Mouse (Mus musculus) neural tube, embryonic 13.5 days (tissue): ENCODE results near the gene Olfr963. TPM values are rescaled to one million over a fixed set of nuclear protein-coding genes. Genes with fewer than 3 reads are reported as not detected.

ENCODE experiments used
- ATAC-seq: fragments of 200-750 bp; cut with Nextera tagmentation; 2 replicates; pipeline ENCODE4 v1.8.0; 2017; ENCODE audit warnings: low read depth, mild to moderate bottlenecking, moderate TSS enrichment, moderate library complexity
- H3K27ac ChIP-seq: fragments of 300-500 bp; sonication (generic); replicated peaks from 2 replicates; pipeline ENCODE4 v1.5.1; 2015; ENCODE audit warnings: moderate library complexity, mild to moderate bottlenecking, inconsistent platforms
- H3K27me3 ChIP-seq: fragments of 300-500 bp; sonication (generic); 2 replicates; pipeline ENCODE4 v1.6.1; 2015; ENCODE audit warnings: mild to moderate bottlenecking, inconsistent platforms
- H3K36me3 ChIP-seq: fragments of 300-500 bp; sonication (generic); 2 replicates; pipeline ENCODE4 v1.6.1; 2015; ENCODE audit warnings: mild to moderate bottlenecking, inconsistent platforms
- H3K4me1 ChIP-seq: fragments of 300-500 bp; sonication (generic); replicated peaks from 2 replicates; pipeline ENCODE4 v1.6.1; 2015; ENCODE audit warnings: inconsistent platforms
- H3K4me2 ChIP-seq: fragments of 300-500 bp; sonication (generic); 2 replicates; pipeline ENCODE4 v1.6.1; 2015; ENCODE audit warnings: inconsistent platforms, mild to moderate bottlenecking, moderate library complexity
- H3K4me3 ChIP-seq: fragments of 300-500 bp; sonication (generic); 2 replicates; pipeline ENCODE4 v1.5.1; 2015; ENCODE audit warnings: mild to moderate bottlenecking, inconsistent platforms
- H3K9ac ChIP-seq: fragments of 300-500 bp; sonication (generic); 2 replicates; pipeline ENCODE4 v1.6.1; 2015; ENCODE audit warnings: moderate library complexity, mild to moderate bottlenecking, inconsistent platforms
- H3K9me3 ChIP-seq: fragments of 300-500 bp; sonication (generic); 2 replicates; pipeline ENCODE4 v1.6.1; 2016; ENCODE audit warnings: inconsistent platforms
- WGBS: fragments of 180-500 bp; shearing (Covaris S2); methylation state at CpG from one replicate; pipeline ENCODE4 v1.1.7; 2015; 5-methylcytosine and 5-hydroxymethylcytosine counted together
- polyA plus RNA-seq: library from polyadenylated mRNA; unstranded; fragments of >200 nt; fragmentation: Nextera tagmentation; extraction: Ambion mirVana; gene quantifications from 2 replicates; pipeline ENCODE4 v1.2.1, GENCODE M21; 2015

Olfr963 gene
- polyA plus RNA-seq, result not detected in 2 replicates

DNA sequence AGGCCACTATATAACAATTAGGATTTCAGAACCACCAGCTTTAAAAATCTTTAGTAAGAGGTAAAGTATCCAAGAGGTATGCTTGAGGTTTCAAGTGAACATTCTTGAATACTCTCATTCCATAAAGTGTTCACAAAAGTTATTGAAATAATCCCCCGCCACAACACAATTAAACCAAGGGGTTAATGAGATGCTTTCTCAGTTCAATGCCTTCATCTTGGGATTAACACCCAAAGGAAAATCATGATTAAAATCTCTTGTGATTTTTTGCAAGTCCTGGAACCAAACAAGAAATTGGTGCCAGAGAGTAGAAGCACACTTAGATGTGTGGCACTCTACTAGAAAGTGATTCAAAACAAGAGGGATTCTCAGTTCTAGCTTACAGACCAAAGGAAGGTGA, at the start of gene Olfr963:
TSS of gene Olfr963 (plus strand) at position 301 of the 400 bp plus-strand sequence.
- no peak for ATAC-seq
- H3K9me3 ChIP-seq, result no peaks in the 10 kb centered on the region
- WGBS, result 79% methylated on average over 1 of the region's 1 CpGs
- no peak within 1 kb of the TSS for H3K4me3 ChIP-seq
- no peak within 1 kb of the TSS for H3K9ac ChIP-seq
- H3K36me3 ChIP-seq, result no peaks in the 10 kb centered on the region
- no peak within 1 kb of the TSS for H3K4me2 ChIP-seq
- no peaks in the 10 kb centered on the region for H3K27me3 ChIP-seq
- no peak within 1 kb of the TSS for H3K27ac ChIP-seq
- no peaks in the 10 kb centered on the region for H3K4me1 ChIP-seq

DNA sequence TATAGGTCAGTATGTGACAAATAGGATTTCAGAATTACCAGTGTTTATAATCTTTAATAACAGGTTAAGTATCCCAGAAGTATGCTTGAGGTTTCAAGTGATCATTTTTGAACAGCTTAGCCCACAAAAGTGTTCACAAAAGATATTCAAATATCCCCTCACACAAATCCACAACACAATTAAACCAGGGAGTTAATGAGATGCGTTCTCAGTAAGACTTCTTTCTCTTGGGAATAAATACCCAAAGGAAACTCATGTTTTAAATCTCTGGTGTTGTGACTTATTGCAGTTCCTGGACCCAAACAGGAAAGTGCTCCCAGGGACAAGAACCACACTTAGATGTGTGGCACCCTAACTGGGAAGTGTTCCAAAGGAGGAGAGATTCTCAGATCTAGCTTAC, 45.9 kb upstream of the Olfr963 start, which contains the start of gene Olfr960:
TSS of gene Olfr960 (plus strand) at position 301 of the 400 bp plus-strand sequence.
- Histone ChIP-seq H3K27me3 (no peaks in the 10 kb centered on the region), H3K36me3 (no peaks in the 10 kb centered on the region), H3K4me1 (no peaks in the 10 kb centered on the region), H3K27ac (no peak within 1 kb of the TSS), H3K4me3 (no peak within 1 kb of the TSS), H3K9me3 (no peaks in the 10 kb centered on the region), H3K9ac (no peak within 1 kb of the TSS), H3K4me2 (no peak within 1 kb of the TSS)
- 64% methylated on average over 1 of the region's 1 CpGs for WGBS
- ATAC-seq, result no peak

DNA sequence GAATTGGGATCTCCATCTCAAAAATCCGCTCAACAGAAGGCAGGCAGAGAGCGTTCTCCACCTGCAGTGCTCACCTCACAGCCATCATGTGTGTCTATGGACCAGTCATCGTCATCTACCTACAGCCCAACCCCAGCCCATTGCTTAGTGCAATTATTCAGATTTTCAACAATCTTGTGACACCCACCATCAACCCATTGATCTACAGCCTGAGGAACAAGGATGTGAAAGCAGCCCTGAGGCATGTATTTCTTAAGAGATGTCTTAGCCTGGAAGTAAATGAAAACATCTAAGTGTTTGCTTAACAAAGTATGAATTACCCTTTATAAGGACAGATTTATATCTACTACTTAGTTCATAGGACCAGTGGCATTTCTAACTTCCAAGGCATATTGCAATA, 43.2 kb upstream of the Olfr963 start:
- no peak overlapping the region for H3K4me3 ChIP-seq
- no peak overlapping the region for H3K4me2 ChIP-seq
- H3K27ac ChIP-seq, result no peak overlapping the region
- H3K9me3 ChIP-seq, result no peaks in the 10 kb centered on the region
- WGBS, result 91% methylated on average over 3 of the region's 3 CpGs
- no peak overlapping the region for H3K9ac ChIP-seq
- ATAC-seq, result no peak
- no peaks in the 10 kb centered on the region for H3K36me3 ChIP-seq
- H3K27me3 ChIP-seq, result no peaks in the 10 kb centered on the region
- no peaks in the 10 kb centered on the region for H3K4me1 ChIP-seq

DNA sequence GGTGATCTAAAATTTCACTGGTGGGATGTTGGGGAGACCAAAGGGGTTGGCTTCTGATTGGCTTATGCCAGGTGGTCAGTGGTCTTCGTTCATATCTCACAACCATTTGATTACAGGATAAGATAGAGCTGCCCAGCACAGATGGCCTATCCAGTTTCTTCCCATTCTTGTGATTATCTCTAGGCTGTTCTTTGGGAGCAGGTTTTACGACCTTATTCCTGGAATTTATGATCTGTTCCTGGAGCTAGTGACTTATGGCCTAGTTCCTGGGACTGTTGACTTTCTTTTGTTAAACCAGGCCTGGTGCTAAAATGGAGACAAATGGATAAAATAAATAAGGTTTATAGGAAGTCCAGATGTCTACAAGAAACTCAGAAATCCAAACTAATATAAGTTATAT, 42.3 kb upstream of the Olfr963 start:
- H3K27me3 ChIP-seq, result no peaks in the 10 kb centered on the region
- no peak for ATAC-seq
- no peaks in the 10 kb centered on the region for H3K4me1 ChIP-seq
- H3K27ac ChIP-seq, result no peak overlapping the region
- H3K4me2 ChIP-seq, result no peak overlapping the region
- H3K9ac ChIP-seq, result no peak overlapping the region
- H3K9me3 ChIP-seq, result no peaks in the 10 kb centered on the region
- H3K4me3 ChIP-seq, result no peak overlapping the region
- WGBS, result 72% methylated on average over 2 of the region's 2 CpGs
- H3K36me3 ChIP-seq, result no peaks in the 10 kb centered on the region

DNA sequence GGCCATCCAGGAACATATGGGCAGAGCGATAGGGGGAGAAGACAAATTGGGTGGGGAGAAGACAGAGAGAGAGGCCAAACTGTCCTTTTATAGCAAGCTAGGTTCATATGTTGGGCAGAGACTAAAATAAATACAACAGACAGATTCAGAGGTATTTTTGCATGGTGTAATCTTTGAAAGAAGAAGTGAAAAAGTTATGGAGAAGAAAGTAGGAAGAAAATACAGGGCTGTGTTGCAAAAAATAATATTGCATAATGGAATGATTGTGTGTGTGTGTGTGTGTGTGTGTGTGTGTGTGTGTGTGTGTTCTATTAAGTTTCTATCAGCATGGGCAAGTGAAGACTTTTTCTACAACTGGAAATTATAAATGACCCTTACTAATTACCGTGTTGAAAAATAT, 37.9 kb upstream of the Olfr963 start:
- no peaks in the 10 kb centered on the region for H3K4me1 ChIP-seq
- no peak overlapping the region for H3K9ac ChIP-seq
- no peaks in the 10 kb centered on the region for H3K27me3 ChIP-seq
- H3K9me3 ChIP-seq, result no peaks in the 10 kb centered on the region
- H3K4me2 ChIP-seq, result no peak overlapping the region
- WGBS, result 86% methylated on average over 2 of the region's 2 CpGs
- no peaks in the 10 kb centered on the region for H3K36me3 ChIP-seq
- H3K27ac ChIP-seq, result no peak overlapping the region
- H3K4me3 ChIP-seq, result no peak overlapping the region
- no peak for ATAC-seq

DNA sequence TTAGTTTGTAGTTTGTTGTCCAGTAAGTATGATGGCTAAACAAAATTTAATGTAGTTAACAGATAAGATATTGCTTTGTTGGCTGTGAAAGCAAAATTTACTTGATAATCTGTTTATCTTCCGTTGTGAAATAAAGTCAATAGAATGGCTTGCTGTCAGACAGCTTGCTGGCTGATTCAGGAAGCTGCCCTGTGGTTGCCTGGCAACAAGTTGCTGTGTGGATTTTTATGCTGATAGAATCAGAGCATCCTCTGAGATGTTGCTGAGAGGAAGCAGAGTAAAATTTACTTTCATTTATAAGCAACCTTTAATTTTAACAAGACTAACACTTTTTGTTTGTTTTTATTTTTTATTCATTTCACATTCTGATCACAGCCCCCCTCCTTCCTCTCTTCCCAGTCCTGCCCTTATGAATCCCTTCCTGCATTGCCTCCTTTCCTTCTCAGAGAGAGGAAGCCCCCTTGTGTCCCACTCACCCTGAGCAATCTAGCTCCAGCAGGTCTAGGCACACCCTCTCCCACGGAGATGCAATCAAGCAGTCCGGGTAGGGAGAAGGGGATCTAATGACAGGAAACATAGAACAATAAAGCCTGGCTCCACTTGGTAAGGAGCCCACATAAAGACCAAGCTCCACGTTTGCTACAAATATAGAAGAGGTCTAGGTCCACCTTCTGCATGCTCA, 33.0 kb upstream of the Olfr963 start:
- Histone ChIP-seq H3K4me3 (no peak overlapping the region), H3K36me3 (no peaks in the 10 kb centered on the region), H3K9me3 (no peaks in the 10 kb centered on the region), H3K27ac (no peak overlapping the region), H3K9ac (no peak overlapping the region), H3K4me1 (no peaks in the 10 kb centered on the region), H3K27me3 (no peaks in the 10 kb centered on the region), H3K4me2 (no peak overlapping the region)
- no peak for ATAC-seq
- WGBS, result 23% methylated on average over 4 of the region's 4 CpGs

DNA sequence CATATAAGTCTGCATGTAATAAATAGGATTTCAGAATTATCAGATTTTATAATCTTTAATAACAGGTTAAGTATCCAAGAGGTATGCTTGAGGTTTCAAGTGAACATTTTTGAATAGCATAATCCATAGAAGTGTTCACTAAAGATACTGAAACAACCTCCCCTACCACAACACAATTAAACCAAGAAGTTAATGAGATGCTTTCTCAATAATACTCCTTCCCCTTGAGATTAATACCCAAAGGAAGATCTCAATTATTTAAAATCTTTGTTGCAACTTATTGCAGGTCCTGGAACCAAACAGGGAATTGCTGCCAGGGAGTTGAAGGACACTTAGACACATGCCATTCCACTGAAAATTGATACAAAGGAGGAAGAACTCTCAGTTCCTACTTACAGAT, 22.2 kb upstream of the Olfr963 start, which contains the start of gene Olfr961:
TSS of gene Olfr961 (plus strand) at position 301 of the 400 bp plus-strand sequence.
- no peak within 1 kb of the TSS for H3K4me3 ChIP-seq
- H3K36me3 ChIP-seq, result no peaks in the 10 kb centered on the region
- no peaks in the 10 kb centered on the region for H3K4me1 ChIP-seq
- H3K4me2 ChIP-seq, result no peak within 1 kb of the TSS
- no peaks in the 10 kb centered on the region for H3K9me3 ChIP-seq
- H3K27ac ChIP-seq, result no peak within 1 kb of the TSS
- no peaks in the 10 kb centered on the region for H3K27me3 ChIP-seq
- H3K9ac ChIP-seq, result no peak within 1 kb of the TSS
- no peak for ATAC-seq

DNA sequence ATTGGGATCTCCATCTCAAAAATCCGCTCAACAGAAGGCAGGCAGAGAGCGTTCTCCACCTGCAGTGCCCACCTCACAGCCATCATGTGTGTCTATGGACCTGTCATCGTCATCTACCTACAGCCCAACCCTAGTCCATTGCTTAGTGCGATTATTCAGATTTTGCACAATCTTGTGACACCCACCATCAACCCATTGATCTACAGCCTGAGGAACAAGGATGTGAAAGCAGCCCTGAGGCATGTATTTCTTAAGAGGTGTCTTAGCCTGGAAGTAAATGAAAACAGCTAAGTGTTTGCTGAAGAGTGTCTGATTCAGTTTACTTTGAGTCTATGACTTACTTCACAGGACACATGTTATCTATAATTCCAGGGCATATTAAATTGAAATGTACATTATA, 19.6 kb upstream of the Olfr963 start:
- H3K9me3 ChIP-seq, result no peaks in the 10 kb centered on the region
- no peaks in the 10 kb centered on the region for H3K27me3 ChIP-seq
- no peaks in the 10 kb centered on the region for H3K36me3 ChIP-seq
- no peak for ATAC-seq
- WGBS, result 95% methylated on average over 4 of the region's 4 CpGs
- no peak overlapping the region for H3K27ac ChIP-seq
- H3K9ac ChIP-seq, result no peak overlapping the region
- H3K4me2 ChIP-seq, result no peak overlapping the region
- no peak overlapping the region for H3K4me3 ChIP-seq
- no peaks in the 10 kb centered on the region for H3K4me1 ChIP-seq

DNA sequence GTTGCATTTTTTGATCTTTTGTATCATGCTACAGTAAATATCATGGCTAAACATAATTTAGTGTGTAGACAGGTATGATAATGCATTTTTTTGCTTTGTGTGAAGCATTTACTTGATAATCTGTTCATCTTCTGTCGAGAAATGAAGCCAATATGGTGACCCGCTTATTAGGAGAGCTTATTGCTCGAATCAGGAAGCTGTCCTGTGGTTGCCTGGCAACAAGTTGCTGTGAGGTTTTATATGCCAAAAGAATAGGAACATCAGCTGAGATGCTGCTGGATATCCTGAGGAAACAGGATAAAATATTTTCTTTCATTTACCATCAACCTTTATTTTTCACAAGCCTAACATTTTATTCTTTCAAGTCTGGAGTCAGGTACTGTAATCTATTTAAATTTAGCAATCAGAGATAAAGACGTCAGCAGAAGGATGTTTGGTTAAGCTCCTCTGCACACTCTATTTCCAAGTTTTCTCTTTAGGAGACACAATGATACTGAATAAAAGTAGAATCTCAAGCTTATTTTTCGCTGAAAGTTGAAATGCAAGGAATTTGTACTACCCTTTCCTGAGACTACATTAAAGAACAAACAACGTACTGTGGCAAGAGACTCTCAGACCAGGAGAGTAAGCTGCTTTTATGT, 12.1 kb upstream of the Olfr963 start:
- Histone ChIP-seq H3K4me1 (no peaks in the 10 kb centered on the region), H3K27me3 (no peaks in the 10 kb centered on the region), H3K27ac (no peak overlapping the region), H3K36me3 (no peaks in the 10 kb centered on the region), H3K9ac (no peak overlapping the region), H3K4me2 (no peak overlapping the region), H3K4me3 (no peak overlapping the region), H3K9me3 (no peaks in the 10 kb centered on the region)
- ATAC-seq, result no peak
- 78% methylated on average over 6 of the region's 6 CpGs for WGBS

DNA sequence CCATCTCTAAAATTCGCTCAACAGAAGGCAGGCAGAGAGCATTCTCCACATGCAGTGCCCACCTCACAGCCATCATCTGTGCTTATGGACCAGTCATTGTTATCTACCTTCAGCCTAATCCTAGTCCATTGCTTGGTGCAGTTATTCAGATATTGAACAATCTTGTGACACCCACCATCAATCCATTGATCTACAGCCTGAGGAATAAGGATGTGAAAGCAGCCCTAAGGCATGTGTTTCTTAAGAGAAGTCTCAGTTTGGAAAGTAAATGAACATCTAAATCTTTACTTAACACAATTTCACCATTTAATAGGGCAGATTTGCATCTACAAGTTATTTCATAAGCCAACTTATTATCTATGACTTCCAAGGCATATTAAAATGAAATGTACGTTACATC, 2.7 kb downstream of the Olfr963 start:
- no peak overlapping the region for H3K27ac ChIP-seq
- WGBS, result 85% methylated on average over 2 of the region's 2 CpGs
- no peak overlapping the region for H3K9ac ChIP-seq
- no peak for ATAC-seq
- H3K27me3 ChIP-seq, result no peaks in the 10 kb centered on the region
- H3K4me2 ChIP-seq, result no peak overlapping the region
- no peaks in the 10 kb centered on the region for H3K36me3 ChIP-seq
- H3K9me3 ChIP-seq, result no peaks in the 10 kb centered on the region
- no peak overlapping the region for H3K4me3 ChIP-seq
- H3K4me1 ChIP-seq, result no peaks in the 10 kb centered on the region

DNA sequence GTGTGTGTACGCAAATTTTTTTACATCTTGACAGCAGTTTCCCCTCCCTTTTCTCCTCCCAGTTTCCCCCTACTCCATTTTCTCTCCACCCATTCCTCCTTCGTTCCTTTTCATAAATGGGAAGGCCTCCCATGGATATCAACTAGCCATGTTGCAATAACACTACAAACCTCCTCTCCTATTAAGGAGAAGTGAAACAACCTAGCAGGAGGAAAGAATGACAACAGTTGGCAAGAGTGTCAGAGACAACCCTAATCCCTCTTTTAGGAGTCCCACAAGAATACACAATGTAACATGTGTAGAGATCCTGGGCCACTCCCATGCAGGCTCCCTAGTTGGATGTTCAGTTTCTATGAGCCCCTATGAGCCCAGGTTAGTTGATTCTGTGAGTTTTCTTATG, 7.8 kb downstream of the Olfr963 start:
- no peaks in the 10 kb centered on the region for H3K9me3 ChIP-seq
- no peaks in the 10 kb centered on the region for H3K27me3 ChIP-seq
- WGBS, result 83% methylated on average over 2 of the region's 2 CpGs
- H3K4me1 ChIP-seq, result no peaks in the 10 kb centered on the region
- no peaks in the 10 kb centered on the region for H3K36me3 ChIP-seq
- no peak overlapping the region for H3K9ac ChIP-seq
- ATAC-seq, result no peak
- H3K4me2 ChIP-seq, result no peak overlapping the region
- no peak overlapping the region for H3K27ac ChIP-seq
- H3K4me3 ChIP-seq, result no peak overlapping the region

DNA sequence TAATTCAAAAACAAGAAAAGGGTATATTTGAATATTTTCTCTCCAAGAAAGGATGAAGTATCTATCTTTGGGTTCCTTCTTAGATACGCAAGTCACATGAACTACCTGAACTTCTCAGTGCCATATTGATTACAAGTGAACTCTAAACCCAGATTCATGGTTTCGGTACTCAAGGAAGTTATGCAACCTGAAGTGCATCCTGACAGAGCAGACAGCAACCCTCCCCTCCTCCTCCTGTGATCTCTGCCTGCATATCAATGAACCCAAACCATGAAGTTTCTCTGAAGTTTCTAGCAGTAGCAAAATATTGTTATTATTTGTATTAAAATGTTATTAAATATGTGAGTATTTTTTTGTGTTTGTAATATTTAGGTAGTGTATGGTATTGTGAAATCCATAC, 11.6 kb downstream of the Olfr963 start:
- Histone ChIP-seq H3K27ac (no peak overlapping the region), H3K27me3 (no peaks in the 10 kb centered on the region), H3K4me1 (no peaks in the 10 kb centered on the region), H3K36me3 (no peaks in the 10 kb centered on the region), H3K9ac (no peak overlapping the region), H3K4me3 (no peak overlapping the region), H3K9me3 (no peaks in the 10 kb centered on the region), H3K4me2 (no peak overlapping the region)
- no peak for ATAC-seq
- 98% methylated on average over 2 of the region's 2 CpGs for whole genome bisulfite sequencing

DNA sequence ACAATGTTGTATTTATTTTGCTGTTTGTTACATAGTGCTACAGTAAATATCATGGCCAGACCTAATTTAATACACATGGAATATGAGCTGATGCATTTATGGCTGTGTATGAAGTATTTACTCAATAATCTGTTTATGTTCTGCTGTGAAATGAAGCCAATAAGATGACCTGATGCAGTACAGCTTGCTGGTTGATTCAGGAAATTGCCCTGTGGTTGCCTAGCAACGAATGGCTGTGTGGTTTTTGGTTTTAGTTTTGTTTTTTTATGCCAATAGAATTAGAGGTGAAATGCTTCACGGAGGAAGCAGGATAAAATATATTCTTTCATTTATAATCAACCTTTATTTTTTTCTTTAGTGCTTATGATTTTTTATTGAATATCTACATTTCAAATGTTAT, 12.3 kb downstream of the Olfr963 start:
- WGBS, result 63% methylated on average over 2 of the region's 2 CpGs
- Histone ChIP-seq H3K4me1 (no peaks in the 10 kb centered on the region), H3K27me3 (no peaks in the 10 kb centered on the region), H3K4me2 (no peak overlapping the region), H3K27ac (no peak overlapping the region), H3K4me3 (no peak overlapping the region), H3K9me3 (no peaks in the 10 kb centered on the region), H3K9ac (no peak overlapping the region), H3K36me3 (no peaks in the 10 kb centered on the region)
- ATAC-seq, result no peak; the same call in 1 of the 2 replicates
